Mouse (Mus musculus) right cerebral cortex, postnatal 4 days (tissue): ENCODE measurements at regions not wholly inside any gene's neighbourhood (a gene's known extent, or its start where the extent isn't known, plus 50 kb on each side); places are given as distances from the start of the nearest gene placed in this dataset.
"Not testable (repeated sequence)": the region's sequence is repeated elsewhere in the genome, so short reads cannot be mapped to it uniquely, and the experiment has no call there.

Experiments
- DNase-seq: peaks from one replicate; pipeline ENCODE4 v3.0.0-alpha.2; 2022

DNA sequence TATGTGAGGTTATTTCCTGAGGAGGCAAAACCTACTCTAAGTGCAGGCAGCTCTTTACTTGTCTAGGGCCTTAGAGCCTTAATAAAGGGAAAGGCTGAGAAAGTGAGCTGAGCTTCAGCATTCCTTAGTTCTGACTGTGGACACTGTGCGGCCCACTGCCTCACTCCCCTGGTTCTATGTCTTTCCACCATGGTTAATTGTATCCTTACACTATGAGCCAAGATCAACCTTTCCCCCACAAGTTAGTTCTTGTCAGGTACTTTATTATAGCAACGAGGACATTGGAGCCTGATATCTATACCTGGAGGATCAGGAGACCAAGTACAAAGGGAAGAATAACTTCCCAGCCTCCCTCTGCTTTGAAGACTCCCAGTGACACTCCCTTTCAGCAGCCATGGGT, 101.7 kb upstream of the Tbl1xr1 start:
- DNase-seq, result no peak

DNA sequence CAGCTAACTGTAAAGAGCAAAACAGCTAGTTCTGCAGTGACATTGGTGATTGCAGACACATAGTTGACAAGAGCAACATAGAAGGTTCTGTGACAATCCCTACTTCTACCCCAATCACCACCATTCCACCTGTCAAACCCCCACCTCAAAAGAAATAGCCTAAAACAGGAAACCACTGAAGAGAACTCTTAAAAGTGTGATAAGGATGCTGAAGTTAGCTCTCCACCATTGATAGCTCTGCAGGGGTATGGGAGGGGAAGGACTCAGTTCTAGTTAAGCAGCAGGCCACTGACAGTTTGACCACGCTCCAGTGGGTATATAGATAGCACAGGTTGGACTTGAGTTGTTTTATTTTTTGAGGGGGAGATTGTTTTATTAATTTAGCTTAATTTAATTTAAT, 98.7 kb upstream of the Tbl1xr1 start:
- no peak for DNase-seq

- DNase-seq, result no peak
Measured at GRCm38 (mm10) chr3:21982991-21983390, 93.5 kb upstream of the Tbl1xr1 start.

DNA sequence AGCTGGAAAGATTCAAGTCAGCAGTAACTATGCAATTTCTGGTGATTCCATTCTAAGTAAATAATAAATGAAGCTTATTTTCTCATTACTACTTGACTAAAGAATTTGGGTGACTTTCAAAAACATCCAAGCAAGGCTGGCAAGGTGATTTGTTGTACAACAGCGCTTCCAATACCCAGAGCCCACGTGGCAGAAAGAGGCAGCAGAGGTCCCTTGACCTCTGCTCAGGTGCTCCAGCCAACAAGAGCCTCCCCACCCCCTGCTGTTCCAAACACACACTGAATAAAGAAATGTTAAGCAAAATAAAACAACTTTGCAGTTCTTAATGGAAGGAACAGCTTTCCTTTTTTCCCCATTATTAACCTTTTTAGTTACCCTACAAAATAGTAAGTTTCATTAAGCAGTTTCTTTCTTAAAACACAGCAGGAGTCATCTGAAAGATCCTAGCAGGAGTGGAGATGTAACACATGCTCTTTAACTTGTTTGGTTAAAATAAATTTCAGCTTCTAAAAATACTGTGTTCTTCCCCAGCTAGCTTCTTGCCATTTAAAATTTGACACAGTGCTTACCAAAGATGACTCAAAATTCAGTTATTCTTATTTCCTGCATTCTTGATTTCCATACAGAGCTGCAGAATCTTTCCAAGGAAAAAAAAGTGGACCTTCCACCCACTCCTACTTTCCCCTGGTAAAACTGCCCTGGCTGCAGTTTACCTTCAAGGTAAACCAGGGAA, 92.3 kb upstream of the Tbl1xr1 start:
- DNase-seq, result no peak

GRCm38 (mm10) chr3:21984807-21985206, 91.6 kb upstream of the Tbl1xr1 start:
- DNase-seq, result no peak

- no peak for DNase-seq
Measured at GRCm38 (mm10) chr3:21986164-21986892, 90.1 kb upstream of the Tbl1xr1 start.

- no peak for DNase-seq
Measured at GRCm38 (mm10) chr3:21986893-21987250, 89.6 kb upstream of the Tbl1xr1 start.

- no peak for DNase-seq
Measured at GRCm38 (mm10) chr3:21987455-21988009, 88.9 kb upstream of the Tbl1xr1 start.

DNA sequence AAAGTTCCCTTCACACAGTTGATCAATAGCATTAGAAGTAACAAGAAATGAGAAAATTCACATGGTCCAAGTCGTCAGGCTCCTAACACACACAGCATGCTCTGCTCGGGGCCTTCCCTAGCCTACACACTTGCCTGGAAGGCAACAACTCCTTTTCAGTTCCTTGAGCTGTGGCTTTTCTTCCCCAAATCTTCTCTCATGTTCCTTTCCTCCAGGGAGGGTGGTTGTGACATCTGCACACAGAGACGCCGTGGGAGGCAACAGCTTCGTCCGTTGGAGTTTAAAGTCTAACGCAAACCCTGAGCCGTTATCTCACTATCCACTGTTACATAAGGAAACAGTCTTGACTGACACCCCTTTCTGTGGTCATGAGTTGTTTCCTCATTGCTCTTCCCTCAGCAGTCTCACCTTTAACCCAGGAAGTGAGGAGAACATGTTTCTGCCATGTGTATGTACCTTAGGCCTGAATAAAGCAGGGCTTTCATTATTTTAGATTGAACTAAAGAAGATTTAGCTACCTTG, 88.4 kb upstream of the Tbl1xr1 start:
- DNase-seq, result no peak

- DNase-seq, result no peak
Measured at GRCm38 (mm10) chr3:21990526-21990925, 85.9 kb upstream of the Tbl1xr1 start.

- DNase-seq, result no peak
Measured at GRCm38 (mm10) chr3:21991681-21992152, 84.7 kb upstream of the Tbl1xr1 start.

DNA sequence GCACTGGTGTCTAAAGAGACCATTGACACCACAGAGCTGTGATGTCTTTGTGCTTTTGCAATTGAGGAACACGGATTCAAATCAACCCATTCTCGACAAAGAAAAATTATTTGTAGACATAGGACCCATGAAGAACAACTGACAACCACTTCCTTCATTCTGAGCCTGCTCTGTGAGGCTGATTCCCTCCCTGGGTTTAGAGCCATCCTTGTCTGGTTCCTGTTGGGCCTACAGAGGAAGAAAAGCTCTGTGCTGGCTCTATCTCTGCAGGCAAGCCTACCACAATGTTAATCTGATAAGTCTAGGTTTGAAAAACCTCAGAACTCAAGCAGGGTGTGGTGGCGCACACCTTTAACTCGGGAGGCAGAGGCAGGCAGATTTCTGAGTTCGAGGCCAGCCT, 84.2 kb upstream of the Tbl1xr1 start:
- no peak for DNase-seq

DNA sequence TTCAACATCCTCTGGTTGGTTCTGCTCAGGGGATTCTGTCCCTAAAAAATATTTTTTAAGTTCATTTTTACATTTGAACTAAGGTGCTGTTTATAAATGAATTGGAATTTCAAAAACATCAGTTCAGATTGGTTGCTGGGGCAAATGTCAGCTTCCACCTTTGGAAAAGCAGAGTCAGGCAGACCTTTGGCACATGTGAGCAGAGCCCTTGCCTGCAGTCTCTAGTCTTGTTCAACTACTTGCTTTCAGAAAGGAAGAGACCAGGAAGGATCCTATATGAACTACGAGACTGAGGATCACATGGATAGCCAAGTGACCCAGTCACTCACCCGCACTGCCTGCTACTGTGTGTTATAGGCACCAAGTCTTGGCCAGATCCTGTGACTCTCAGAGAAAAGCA, 82.5 kb upstream of the Tbl1xr1 start:
- DNase-seq, result no peak

GRCm38 (mm10) chr3:21995566-21996391, 80.7 kb upstream of the Tbl1xr1 start:
- no peak for DNase-seq

DNA sequence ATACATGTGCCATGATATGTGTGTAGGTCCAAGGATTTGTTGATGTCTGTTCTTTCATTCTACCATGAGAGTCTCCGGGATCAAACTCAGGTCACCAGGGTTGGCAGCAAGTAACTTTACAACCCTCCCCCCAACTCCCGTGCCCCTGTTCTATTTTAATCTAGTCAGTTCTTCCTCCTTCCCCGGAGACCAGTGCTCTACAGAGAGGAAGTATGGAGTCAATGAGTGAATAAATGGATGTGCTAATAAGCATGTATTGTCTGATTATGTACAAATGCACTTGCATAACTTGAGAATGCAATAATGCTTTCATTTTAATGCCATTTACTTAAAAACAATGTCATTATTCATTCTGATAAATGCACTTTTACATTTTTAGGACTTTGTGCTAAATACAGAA, 79.1 kb upstream of the Tbl1xr1 start:
- DNase-seq, result no peak

GRCm38 (mm10) chr3:22005456-22005855, 71.0 kb upstream of the Tbl1xr1 start:
- DNase-seq, result no peak

- DNase-seq, result no peak
Measured at GRCm38 (mm10) chr3:22006113-22006512, 70.3 kb upstream of the Tbl1xr1 start.

DNA sequence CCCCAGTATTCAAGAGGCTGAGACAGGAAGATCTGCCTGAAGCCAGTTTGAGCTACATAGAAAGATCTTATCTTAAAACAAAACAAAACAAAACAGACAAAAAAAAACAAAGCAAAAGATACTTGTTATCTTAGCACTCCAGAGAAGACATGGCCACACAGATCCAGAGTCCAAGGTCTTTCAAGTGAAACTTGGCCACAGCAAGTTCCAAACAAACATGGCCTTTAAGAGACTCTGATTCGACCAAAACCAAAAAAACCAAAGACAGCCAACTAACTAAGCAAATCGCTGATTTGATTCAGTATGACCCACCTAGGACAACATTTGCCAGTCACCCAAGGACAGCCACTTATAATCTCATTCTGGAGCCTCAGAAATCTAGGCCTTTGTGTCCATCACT, 69.8 kb upstream of the Tbl1xr1 start:
- no peak for DNase-seq

DNA sequence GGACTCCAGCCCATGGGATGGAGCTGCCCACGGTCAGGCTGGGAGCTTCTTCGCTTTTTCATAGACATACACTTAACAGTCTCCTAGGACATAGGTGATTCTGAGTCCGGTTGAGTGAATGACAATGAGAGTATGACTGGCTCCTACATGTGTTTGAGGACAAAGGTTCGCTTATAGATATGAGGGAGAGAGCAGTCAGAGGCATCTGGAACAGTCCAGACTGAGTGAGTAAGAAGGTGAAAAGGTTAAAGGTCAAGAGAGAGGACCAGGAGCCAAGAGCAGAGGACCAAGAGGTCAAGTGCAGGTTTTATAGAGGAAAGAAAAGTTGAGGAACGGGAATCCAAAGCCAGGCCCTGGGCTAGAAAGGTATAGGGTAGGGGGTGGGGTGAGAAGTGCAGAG, 68.7 kb upstream of the Tbl1xr1 start:
- no peak for DNase-seq

GRCm38 (mm10) chr3:22008432-22008831, 68.0 kb upstream of the Tbl1xr1 start:
- DNase-seq, result no peak

DNA sequence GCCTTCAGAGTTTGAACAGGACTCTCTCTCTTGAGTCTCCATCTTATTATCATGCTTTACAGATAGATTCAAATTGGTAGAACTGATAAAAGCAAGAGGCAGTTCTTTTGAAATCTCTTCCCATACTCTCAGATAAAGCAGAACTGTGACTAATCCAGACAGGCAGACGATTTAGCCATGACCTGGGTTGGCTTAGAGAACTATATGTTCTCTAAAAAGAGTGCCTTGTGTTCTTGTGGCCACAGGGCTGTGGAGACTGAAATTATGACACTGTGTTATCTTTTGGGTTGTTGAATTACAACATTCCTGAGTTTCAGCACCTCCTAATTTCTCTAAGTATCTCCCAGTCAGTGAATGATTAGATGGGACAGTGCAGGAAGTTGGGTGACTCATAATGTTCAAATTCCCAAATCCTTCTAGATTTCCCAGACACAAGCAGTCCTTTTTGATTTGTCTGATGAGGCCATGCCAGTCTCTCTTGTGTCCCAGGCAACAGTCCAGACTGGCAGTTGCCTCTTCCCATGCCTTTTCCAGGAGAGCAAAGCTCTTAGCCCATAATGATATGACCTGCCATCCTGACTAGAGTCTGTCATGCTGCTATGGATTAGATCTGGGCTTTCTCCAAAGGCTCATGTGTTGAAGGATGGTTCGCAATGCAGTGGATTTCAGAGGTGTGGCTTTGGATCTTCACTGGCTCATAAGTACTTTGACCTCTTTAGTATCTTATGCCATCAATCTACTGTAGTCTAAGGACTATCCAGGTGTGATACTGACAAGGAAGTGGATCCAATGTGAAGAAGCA, 66.4 kb upstream of the Tbl1xr1 start:
- no peak for DNase-seq

DNA sequence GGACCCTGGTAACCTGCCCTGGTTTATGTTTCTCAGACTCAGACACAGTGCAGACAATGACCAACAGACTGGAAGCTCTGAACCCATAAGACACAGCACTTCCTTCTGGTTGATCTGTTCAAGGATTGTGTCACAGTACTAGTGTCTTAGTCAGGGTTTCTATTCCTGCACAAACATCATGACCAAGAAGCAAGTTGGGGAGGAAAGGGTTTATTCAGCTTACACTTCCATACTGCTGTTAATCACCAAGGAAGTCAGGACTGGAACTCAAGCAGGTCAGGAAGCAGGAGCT, 65.8 kb upstream of the Tbl1xr1 start:
- not testable (repeated sequence) for DNase-seq
